Mouse (Mus musculus): ENCODE measurements at regions not wholly inside any gene's neighbourhood (a gene's known extent, or its start where the extent isn't known, plus 50 kb on each side); places are given as distances from the start of the nearest gene placed in this dataset.

DNA sequence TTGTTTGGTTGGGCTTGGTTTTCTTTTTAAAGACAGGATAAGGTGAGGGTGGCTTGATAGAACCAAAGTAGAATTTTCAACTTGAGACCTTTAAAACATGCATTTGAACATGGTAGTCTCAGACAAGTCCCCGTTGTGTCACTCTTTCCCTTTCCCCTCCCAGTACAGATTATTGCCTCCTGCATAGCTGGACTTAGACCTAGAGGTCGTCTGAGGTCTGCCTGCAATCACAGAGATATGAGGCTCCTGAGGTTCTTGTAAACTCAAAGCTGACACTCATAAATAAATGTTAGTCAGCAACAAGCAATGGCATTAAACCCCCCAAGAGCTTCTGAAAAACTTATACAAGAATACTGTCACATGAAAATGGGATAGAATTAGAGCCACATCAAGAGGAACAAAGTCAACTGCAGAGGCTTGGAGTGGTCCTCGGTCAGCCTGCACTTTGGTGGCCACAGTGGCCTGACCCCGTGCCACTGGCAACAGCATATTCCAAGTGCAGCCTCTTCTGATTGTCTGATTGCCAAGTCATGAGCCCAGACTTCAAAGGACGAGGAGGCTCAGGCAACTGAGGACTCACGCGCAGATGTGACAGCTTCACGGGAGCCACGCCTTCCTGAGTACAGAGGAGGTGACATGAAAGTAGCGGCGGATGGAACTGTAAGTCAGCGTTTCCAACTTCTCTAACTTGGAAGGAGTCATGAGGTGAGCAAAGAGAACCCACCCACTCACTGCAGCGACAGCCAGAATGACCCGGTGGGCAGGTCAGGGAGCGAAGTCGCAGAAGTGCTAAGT is 148.8 kb upstream of the Ado start:
- WGBS: 83% methylated on average over 16 of the region's 16 CpGs
- Histone ChIP-seq H3K9me3 (ENCODE audit: low read length) (no peaks in the 10 kb centered on the region), H3K4me1 (ENCODE audit: insufficient read depth, low read length) (no peaks in the 10 kb centered on the region), H3K27ac (ENCODE audit: low read depth, low read length) (no peak overlapping the region), H3K9ac (replicated peaks; ENCODE audit: low read length, poor library complexity, severe bottlenecking) (no peak overlapping the region), H3K27me3 (ENCODE audit: insufficient read depth, low read length) (no peaks in the 10 kb centered on the region), H3K4me2 (ENCODE audit: low read depth, low read length, poor library complexity, severe bottlenecking) (no peak overlapping the region), H3K4me3 (ENCODE audit: low read depth, low read length) (no peak overlapping the region), H3K36me3 (ENCODE audit: insufficient read depth, low read length) (no peaks in the 10 kb centered on the region)
- no peak for DNase-seq (ENCODE audit: low spot score)
- no peak for TF ChIP-seq CTCF (IDR thresholded peaks at IDR 0.05)
- ATAC-seq (ENCODE audit: low FRiP score): no peak

DNA sequence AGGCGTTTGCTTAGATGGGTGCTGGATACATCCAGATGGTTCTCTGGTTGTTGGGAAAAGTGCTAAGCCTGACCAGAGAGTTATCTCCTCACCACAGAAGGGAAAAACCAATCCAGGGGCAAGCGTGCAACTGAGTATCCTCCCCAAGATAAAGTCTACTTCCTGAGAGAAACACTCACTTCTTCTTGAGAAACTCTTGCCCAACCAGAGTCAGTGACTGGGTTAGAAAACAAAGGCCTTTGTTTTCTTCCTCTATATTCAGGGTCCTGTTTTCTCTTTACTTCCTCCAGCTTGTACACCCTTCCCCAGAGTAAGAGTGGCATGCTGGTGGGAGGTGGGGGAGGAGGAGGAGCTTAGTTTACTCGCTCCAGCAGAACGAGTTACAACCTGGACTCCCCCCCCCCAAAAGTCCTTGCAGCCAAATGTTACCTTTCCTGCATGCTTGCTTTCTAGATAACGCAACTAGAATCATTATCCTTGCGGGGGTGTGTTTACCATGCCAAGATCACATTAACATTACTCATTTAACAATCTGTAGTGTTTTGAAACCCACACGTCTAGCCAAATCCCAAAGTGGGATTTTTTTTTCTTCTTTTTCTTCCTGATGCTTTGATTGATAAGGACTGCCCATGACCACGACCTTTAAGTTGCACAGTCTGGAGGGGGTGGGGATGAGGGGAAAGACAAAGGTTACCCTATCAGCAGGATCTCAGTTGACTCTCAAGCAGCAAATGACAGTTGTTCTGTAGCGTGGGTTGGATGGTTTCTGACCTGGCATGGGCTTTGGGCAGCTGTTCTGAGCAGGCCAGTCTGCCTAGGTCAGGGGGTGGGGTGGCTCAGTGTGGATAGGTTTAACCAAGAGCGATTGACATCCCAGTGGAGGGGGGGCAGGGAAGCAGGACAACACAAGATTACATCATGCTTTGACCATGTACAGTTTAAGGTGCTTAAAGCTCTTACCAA is 147.4 kb upstream of the Ado start:
- ATAC-seq (ENCODE audit: low FRiP score): no peak
- no peak overlapping the region for H3K27ac ChIP-seq (ENCODE audit: low read depth, low read length)
- no peak for TF ChIP-seq CTCF (IDR thresholded peaks at IDR 0.05)

DNA sequence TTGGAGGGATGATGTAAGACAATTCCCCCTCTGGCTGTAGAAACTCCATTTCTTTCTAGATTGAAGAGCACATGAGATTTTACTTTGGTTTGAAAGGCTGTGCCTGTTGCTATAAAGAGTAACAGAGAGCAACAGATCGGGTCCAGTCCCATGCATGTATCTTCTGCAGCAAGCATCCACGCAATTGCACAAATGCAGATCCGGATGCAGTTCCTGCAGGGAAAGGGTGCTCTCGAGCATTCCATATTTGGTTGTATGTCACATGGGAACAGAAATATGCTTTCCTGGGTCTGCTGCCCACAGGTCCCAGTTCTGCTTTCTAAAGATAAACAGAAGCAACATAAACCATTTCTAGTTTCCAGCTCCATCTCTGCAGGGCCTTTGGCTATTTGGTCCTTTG is 146.0 kb upstream of the Ado start:
- no peaks in the 10 kb centered on the region for H3K27me3 ChIP-seq (ENCODE audit: insufficient read depth, low read length)
- no peak overlapping the region for H3K9ac ChIP-seq (replicated peaks; ENCODE audit: low read length, poor library complexity, severe bottlenecking)
- no peak for DNase-seq (ENCODE audit: low spot score)
- ATAC-seq (ENCODE audit: low FRiP score): no peak
- H3K27ac ChIP-seq (ENCODE audit: low read depth, low read length): no peak overlapping the region
- no peak overlapping the region for H3K4me2 ChIP-seq (ENCODE audit: low read depth, low read length, poor library complexity, severe bottlenecking)
- H3K4me3 ChIP-seq (ENCODE audit: low read depth, low read length): no peak overlapping the region
- no peaks in the 10 kb centered on the region for H3K9me3 ChIP-seq (ENCODE audit: low read length)
- H3K4me1 ChIP-seq (ENCODE audit: insufficient read depth, low read length): no peaks in the 10 kb centered on the region
- no peak for TF ChIP-seq CTCF (IDR thresholded peaks at IDR 0.05)
- H3K36me3 ChIP-seq (ENCODE audit: insufficient read depth, low read length): no peaks in the 10 kb centered on the region
- WGBS: 91% methylated on average over 4 of the region's 4 CpGs

More for the DNA sequence above, 147.4 kb upstream of the Ado start:
- Histone ChIP-seq H3K9ac (replicated peaks; ENCODE audit: low read length, poor library complexity, severe bottlenecking) (no peak overlapping the region), H3K4me1 (ENCODE audit: insufficient read depth, low read length) (no peaks in the 10 kb centered on the region), H3K9me3 (ENCODE audit: low read length) (no peaks in the 10 kb centered on the region), H3K36me3 (ENCODE audit: insufficient read depth, low read length) (no peaks in the 10 kb centered on the region), H3K27me3 (ENCODE audit: insufficient read depth, low read length) (no peaks in the 10 kb centered on the region), H3K4me2 (ENCODE audit: low read depth, low read length, poor library complexity, severe bottlenecking) (no peak overlapping the region), H3K4me3 (ENCODE audit: low read depth, low read length) (no peak overlapping the region)
- no peak for DNase-seq (ENCODE audit: low spot score)
- 71% methylated on average over 10 of the region's 10 CpGs for WGBS

DNA sequence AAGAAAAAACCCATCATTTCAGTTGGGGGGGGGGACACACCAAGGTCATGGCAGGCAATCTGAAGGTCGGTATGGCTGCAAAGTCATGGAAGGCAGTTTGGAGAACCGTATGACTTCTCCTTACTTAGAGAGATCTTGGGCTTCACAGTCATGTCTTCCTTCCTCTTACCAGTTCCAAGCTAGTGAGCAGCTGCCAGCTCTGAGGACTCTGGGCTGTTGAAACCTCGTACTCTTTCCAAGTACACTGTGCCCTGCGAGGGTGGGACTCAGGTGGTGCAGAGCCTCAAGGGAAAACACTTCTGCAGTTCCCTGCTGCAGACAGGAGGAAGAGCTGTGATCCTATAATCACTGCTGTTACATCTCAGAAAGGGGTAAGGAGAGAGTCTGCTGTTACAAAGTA is 144.8 kb upstream of the Ado start:
- no peak overlapping the region for H3K27ac ChIP-seq (ENCODE audit: low read depth, low read length)
- no peaks in the 10 kb centered on the region for H3K36me3 ChIP-seq (ENCODE audit: insufficient read depth, low read length)
- TF ChIP-seq CTCF (IDR thresholded peaks at IDR 0.05): no peak

DNA sequence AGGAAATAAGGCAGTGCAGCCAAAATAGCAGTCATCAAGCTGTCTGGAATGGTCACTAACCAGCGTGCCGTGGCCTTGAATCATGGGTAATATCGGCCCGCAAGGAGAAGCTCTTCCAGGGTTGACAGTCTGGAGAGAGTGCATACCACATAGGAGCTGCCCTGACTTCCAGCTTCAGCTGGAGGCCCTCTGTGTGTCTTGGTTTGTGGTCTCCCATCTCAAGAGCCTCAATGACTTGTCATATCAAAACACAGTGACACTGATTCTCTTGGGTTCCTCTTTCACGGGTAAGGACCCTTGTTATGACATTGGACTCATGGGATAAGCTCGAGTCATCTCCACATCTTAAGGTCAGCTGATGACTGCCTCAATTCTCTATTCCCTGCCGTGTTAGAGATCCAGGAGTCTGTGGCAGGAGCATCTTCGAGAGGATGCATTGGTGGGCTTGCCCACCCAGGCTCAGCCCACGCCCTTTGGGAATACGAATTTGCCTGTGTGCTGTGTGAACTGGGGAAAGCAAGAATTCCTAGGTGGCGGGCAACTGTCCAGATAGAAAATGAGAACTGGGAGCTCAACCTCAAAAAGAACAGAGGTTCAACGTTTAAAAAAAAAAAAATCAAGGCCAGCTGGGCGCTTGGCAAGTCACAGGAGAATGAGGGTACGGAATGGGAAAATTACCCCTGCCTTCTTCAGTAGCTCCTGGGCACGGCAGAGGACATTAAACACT is 141.4 kb upstream of the Ado start:
- no peak for TF ChIP-seq CTCF (IDR thresholded peaks at IDR 0.05)
- ATAC-seq (ENCODE audit: low FRiP score): no peak
- WGBS: 92% methylated on average over 15 of the region's 15 CpGs

More for the DNA sequence above, 144.8 kb upstream of the Ado start:
- WGBS: 83% methylated on average over 4 of the region's 4 CpGs
- ATAC-seq (ENCODE audit: low FRiP score) (no peak), DNase-seq (ENCODE audit: low spot score) (no peak)
- no peaks in the 10 kb centered on the region for H3K27me3 ChIP-seq (ENCODE audit: insufficient read depth, low read length)
- H3K4me2 ChIP-seq (ENCODE audit: low read depth, low read length, poor library complexity, severe bottlenecking): no peak overlapping the region
- no peak overlapping the region for H3K4me3 ChIP-seq (ENCODE audit: low read depth, low read length)
- no peaks in the 10 kb centered on the region for H3K4me1 ChIP-seq (ENCODE audit: insufficient read depth, low read length)
- H3K9me3 ChIP-seq (ENCODE audit: low read length): no peaks in the 10 kb centered on the region
- no peak overlapping the region for H3K9ac ChIP-seq (replicated peaks; ENCODE audit: low read length, poor library complexity, severe bottlenecking)

More for the DNA sequence above, 141.4 kb upstream of the Ado start:
- Histone ChIP-seq H3K9ac (replicated peaks; ENCODE audit: low read length, poor library complexity, severe bottlenecking) (no peak overlapping the region), H3K4me1 (ENCODE audit: insufficient read depth, low read length) (no peaks in the 10 kb centered on the region), H3K4me2 (ENCODE audit: low read depth, low read length, poor library complexity, severe bottlenecking) (no peak overlapping the region), H3K27ac (ENCODE audit: low read depth, low read length) (no peak overlapping the region), H3K9me3 (ENCODE audit: low read length) (no peaks in the 10 kb centered on the region), H3K36me3 (ENCODE audit: insufficient read depth, low read length) (no peaks in the 10 kb centered on the region), H3K27me3 (ENCODE audit: insufficient read depth, low read length) (no peaks in the 10 kb centered on the region), H3K4me3 (ENCODE audit: low read depth, low read length) (no peak overlapping the region)
- DNase-seq (ENCODE audit: low spot score): no peak
